Mouse (Mus musculus) liver, postnatal 0 days (tissue): ENCODE measurements at regions not wholly inside any gene's neighbourhood (a gene's known extent, or its start where the extent isn't known, plus 50 kb on each side); places are given as distances from the start of the nearest gene placed in this dataset.

Source experiments
- CTCF ChIP-seq: sonication (generic); IDR thresholded peaks from 2 replicates; pipeline ENCODE4 v1.5.1; 2016; ENCODE audit warnings: antibody characterized with exemption, low read depth
- EP300 ChIP-seq: IDR thresholded peaks from 2 replicates; pipeline ENCODE4 v1.6.1; 2016; ENCODE audit warnings: antibody characterized with exemption, low read depth, mild to moderate bottlenecking

DNA sequence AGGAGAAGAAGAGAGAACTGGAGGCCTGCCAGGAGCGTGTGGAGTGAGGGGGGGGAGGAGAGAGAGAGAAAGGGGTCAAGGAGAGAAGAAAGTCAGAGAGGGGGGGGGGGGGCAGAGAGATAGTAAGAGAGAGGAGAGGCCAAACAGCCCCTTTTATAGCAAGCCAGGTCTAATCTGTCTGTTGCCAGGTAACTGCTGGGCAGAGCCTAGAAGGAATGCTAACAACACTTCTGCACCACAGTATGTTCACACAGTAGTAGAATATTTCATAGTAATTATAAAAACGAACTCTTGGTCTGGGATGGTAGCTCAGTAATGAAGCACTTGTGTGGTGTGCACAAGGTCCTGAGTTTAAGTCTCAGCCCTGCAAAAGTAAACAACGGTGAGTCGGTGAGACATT is 248.4 kb upstream of the Cdh5 start:
- TF ChIP-seq EP300 (no peak), CTCF (no peak)
